In the genomic region with DNA sequence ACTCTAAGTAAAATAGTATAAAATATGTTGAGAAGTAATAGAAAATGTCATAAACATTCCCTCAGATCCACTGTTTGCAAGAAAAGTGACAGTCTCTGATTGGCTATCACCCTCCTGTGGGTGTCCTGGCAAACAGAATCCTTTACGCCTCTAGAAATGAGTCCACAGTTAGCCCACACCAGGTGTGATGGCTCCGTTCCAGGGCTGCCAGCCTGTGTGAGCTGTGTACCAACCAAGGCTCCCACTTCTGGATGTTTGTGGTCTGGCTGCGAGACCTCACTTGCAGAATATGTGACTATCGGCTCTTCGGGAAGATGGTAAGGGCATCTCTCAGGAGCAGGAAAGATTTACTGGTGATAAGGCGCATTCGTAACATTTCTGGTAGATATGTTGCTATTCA, we compare ENCODE assay signal across 22 mouse cellular contexts.
DNase-seq lines count a peak whose midpoint lies in the region; ATAC-seq and TF ChIP-seq lines count a peak whose summit lies in the region.
"Had no signal": no experiment of that assay in that cellular context is flagged by ENCODE, and none has a peak within 500 bp of the region (broad histone marks: within the 10 kb centered on the region; RNA-seq: fewer than 3 reads in every experiment).

No protein-coding gene starts in this region.

- no peak for TF ChIP-seq CTCF in brain, embryonic 14.5 days (IDR thresholded peaks at IDR 0.05; ENCODE audit: borderline replicate concordance, extremely low read depth, insufficient read depth, insufficient read length)

- no peaks in the 10 kb centered on the region for H3K36me3 ChIP-seq in forebrain, embryonic 14.5 days (ENCODE audit: control insufficient read depth, insufficient read depth, low read length)
- H3K36me3 ChIP-seq in forebrain, embryonic 15.5 days = no peaks in the 10 kb centered on the region
- H3K36me3 ChIP-seq: embryonic facial prominence, embryonic 13.5 days; embryonic facial prominence, embryonic 15.5 days; forebrain, embryonic 10.5 days; forebrain, embryonic 12.5 days had no signal

- no peak overlapping the region for H3K9ac ChIP-seq in forebrain, embryonic 14.5 days (ENCODE audit: low read length)
- H3K9ac ChIP-seq in forebrain, embryonic 15.5 days (replicated peaks) = no peak overlapping the region
- H3K9ac ChIP-seq: embryonic facial prominence, embryonic 13.5 days; embryonic facial prominence, embryonic 15.5 days; forebrain, embryonic 12.5 days had no signal

- no peak for ATAC-seq in forebrain, embryonic 14.5 days
- no peak for ATAC-seq in forebrain, embryonic 15.5 days (replicated peaks)
- ATAC-seq in granulocyte monocyte progenitor cell, adult 5-6 weeks (replicated peaks; ENCODE audit: poor library complexity, severe bottlenecking) = no peak
- ATAC-seq: forebrain, embryonic 16.5 days had no signal

- H3K4me3 ChIP-seq in forebrain, embryonic 14.5 days (ENCODE audit: low read depth, low read length) = no peak overlapping the region
- H3K4me3 ChIP-seq in forebrain, embryonic 15.5 days = no peak overlapping the region
- H3K4me3 ChIP-seq: embryonic facial prominence, embryonic 13.5 days; embryonic facial prominence, embryonic 15.5 days; erythroblast, embryonic 14.5 days; forebrain, embryonic 10.5 days; forebrain, embryonic 12.5 days had no signal

- no peak overlapping the region for H3K27ac ChIP-seq in forebrain, embryonic 14.5 days (ENCODE audit: low read depth, low read length)
- no peak overlapping the region for H3K27ac ChIP-seq in forebrain, embryonic 15.5 days (replicated peaks)
- H3K27ac ChIP-seq: embryonic facial prominence, embryonic 13.5 days; embryonic facial prominence, embryonic 15.5 days; forebrain, embryonic 10.5 days; forebrain, embryonic 12.5 days had no signal

- H3K4me1 ChIP-seq in forebrain, embryonic 14.5 days (ENCODE audit: control insufficient read depth, insufficient read depth, low read length) = no peaks in the 10 kb centered on the region
- H3K4me1 ChIP-seq in forebrain, embryonic 15.5 days = peaks cover 8% of the 10 kb centered on the region; the same call in 1 of the 2 replicates
- H3K4me1 ChIP-seq: embryonic facial prominence, embryonic 13.5 days; embryonic facial prominence, embryonic 15.5 days; forebrain, embryonic 12.5 days had no signal

- no peak for TF ChIP-seq POLR2A in brain, embryonic 14.5 days (IDR thresholded peaks at IDR 0.05; ENCODE audit: borderline replicate concordance, extremely low read depth, insufficient read depth, insufficient read length, poor library complexity, severe bottlenecking)

- DNase-seq in forebrain, embryonic 14.5 days (ENCODE audit: low spot score) = peak; percentile 11
- peak; percentile 26 for DNase-seq in thymus, postnatal 0 days (ENCODE audit: low spot score)
- no peak for DNase-seq in thymus, postnatal 10 days (ENCODE audit: low spot score in 2 of 2)
- DNase-seq in brain, adult 2 months (ENCODE audit: low read depth, low spot score) = peak; percentile 10
- peak; percentile 23 for DNase-seq in brain, embryonic 14.5 days (ENCODE audit: low read depth)
- no peak for DNase-seq in urinary bladder, postnatal 4 days (ENCODE audit: low spot score in 2 of 2)
- DNase-seq: adrenal gland, adult 2 months; adrenal gland, postnatal 10 days; adrenal gland, postnatal 25 days; cerebellum, adult 11 months; cerebellum, adult 2 months; cerebellum, adult 9-10 months; cerebellum, postnatal 36 days; embryo, embryonic 11 days had no signal

- 85% methylated on average over 7 of the region's 7 CpGs for WGBS in forebrain, embryonic 14.5 days
- 83% methylated on average over 7 of the region's 7 CpGs for WGBS in forebrain, embryonic 15.5 days

- H3K27me3 ChIP-seq in forebrain, embryonic 14.5 days (replicated peaks; ENCODE audit: control insufficient read depth, insufficient read depth, low read length) = no peaks in the 10 kb centered on the region
- H3K27me3 ChIP-seq in forebrain, embryonic 15.5 days = no peaks in the 10 kb centered on the region
- H3K27me3 ChIP-seq: embryonic facial prominence, embryonic 15.5 days; forebrain, embryonic 12.5 days had no signal

- no peak overlapping the region for H3K4me2 ChIP-seq in forebrain, embryonic 14.5 days (ENCODE audit: low read length)
- no peak overlapping the region for H3K4me2 ChIP-seq in forebrain, embryonic 15.5 days (replicated peaks)
- H3K4me2 ChIP-seq: embryonic facial prominence, embryonic 13.5 days; embryonic facial prominence, embryonic 15.5 days; forebrain, embryonic 12.5 days had no signal

- no peaks in the 10 kb centered on the region for H3K9me3 ChIP-seq in forebrain, embryonic 14.5 days (replicated peaks; ENCODE audit: control insufficient read depth, low read length)
- no peaks in the 10 kb centered on the region for H3K9me3 ChIP-seq in forebrain, embryonic 15.5 days
- H3K9me3 ChIP-seq: embryonic facial prominence, embryonic 13.5 days; embryonic facial prominence, embryonic 15.5 days; forebrain, embryonic 10.5 days; forebrain, embryonic 12.5 days had no signal

Comparison
In these comparisons a context has a peak if more than half of its experiments do, and no peak if none do; other contexts are left out.
1. DNase-seq: peak in forebrain, embryonic 14.5 days (single experiment), thymus, postnatal 0 days (single experiment), brain, adult 2 months (single experiment) and brain, embryonic 14.5 days (single experiment); none in thymus, postnatal 10 days (0 of 2) and urinary bladder, postnatal 4 days (0 of 2).